Mouse (Mus musculus): Measurements from ENCODE around the gene Abhd12b. TPM values are rescaled to one million over a fixed set of nuclear protein-coding genes. Genes with fewer than 3 reads are reported as not detected.
A peak's percentile ranks its signal among the peaks of the same experiment; 100 is the strongest.
"Not testable (repeated sequence)": the region's sequence is repeated elsewhere in the genome, so short reads cannot be mapped to it uniquely, and the experiment has no call there.

Gene Abhd12b
- polyA plus RNA-seq, 1 experiment from 2014 or later, result 0.15 TPM

GRCm38 (mm10) chr12:70169969-70170368 is 16.0 kb downstream of the Abhd12b start:
- H3K27me3 ChIP-seq, result no peaks in the 10 kb centered on the region
- ATAC-seq (ENCODE audit: insufficient number of reproducible peaks, low FRiP score, low TSS enrichment, low read depth), result no peak
- WGBS, result 74% methylated on average over 1 of the region's 1 CpGs
- no peak overlapping the region for H3K4me3 ChIP-seq
- H3K4me2 ChIP-seq, result no peak overlapping the region
- no peak overlapping the region for H3K27ac ChIP-seq
- no peaks in the 10 kb centered on the region for H3K36me3 ChIP-seq
- H3K9ac ChIP-seq, result no peak overlapping the region
- no peaks in the 10 kb centered on the region for H3K4me1 ChIP-seq
- no peaks in the 10 kb centered on the region for H3K9me3 ChIP-seq

DNA sequence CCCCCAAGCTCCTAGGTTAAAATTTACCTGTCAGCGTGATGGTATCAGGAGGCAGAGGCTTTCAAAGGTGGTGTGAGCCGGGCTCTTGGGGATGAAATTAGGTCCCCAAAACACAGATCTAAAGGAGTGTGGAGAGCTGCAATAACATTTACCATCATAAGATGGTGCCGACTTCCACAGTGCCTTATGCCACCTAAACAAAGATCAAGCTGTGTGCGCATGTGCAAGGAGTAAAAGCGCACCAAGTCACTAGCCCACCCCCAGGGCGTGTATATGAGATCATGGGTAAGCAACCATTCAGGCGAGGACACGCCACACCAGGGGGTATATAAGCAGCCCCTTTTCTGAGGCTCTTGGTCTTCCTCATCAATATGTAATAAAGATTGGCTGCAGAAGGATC is 29.6 kb downstream of the Abhd12b start:
- not testable (repeated sequence) for H3K4me2 ChIP-seq; H3K4me3 ChIP-seq; H3K27me3 ChIP-seq; H3K9me3 ChIP-seq; H3K9ac ChIP-seq; H3K27ac ChIP-seq; ATAC-seq (ENCODE audit: insufficient number of reproducible peaks, low FRiP score, low TSS enrichment, low read depth); H3K4me1 ChIP-seq; H3K36me3 ChIP-seq
- 92% methylated on average over 8 of the region's 8 CpGs for WGBS

DNA sequence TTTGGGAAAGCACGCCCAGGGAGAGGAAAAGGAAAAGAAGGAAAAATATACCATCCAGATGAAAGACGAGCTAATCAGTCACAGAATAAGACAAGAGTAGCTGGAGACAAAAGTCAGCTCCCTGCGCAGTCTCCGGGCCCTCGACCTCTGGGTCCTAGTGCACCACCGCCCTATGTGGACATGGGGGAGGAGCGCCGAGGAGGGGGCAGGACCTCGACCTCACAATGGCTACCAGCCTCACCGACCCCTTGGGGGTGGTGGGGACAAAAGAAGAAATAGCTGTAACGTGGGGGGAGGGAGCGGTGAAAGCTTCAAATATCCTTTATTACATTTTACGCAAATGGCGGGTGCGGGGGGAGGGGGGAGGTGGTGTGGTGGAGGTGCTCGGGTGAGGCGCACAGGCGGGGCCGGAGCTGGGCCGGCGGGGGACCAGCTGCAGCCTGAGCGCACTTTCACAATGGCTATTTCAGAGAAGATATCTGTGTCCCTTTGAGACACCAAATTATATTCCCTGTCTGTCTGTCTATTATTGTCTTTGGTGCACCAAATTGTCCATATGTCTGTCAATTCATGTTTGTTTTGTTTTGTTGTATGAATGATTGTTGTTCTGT is 30.3 kb downstream of the Abhd12b start:
- no peak for ATAC-seq (ENCODE audit: insufficient number of reproducible peaks, low FRiP score, low TSS enrichment, low read depth)
- 90% methylated on average over 22 of the region's 22 CpGs for WGBS

GRCm38 (mm10) chr12:70192267-70192727 is 38.4 kb downstream of the Abhd12b start:
- Histone ChIP-seq H3K27ac (no peak overlapping the region), H3K4me2 (peak overlapping the region; percentile 42), H3K9me3 (no peaks in the 10 kb centered on the region), H3K36me3 (no peaks in the 10 kb centered on the region), H3K4me1 (peaks cover 8% of the 10 kb centered on the region), H3K9ac (peak overlapping the region; percentile 31; the same call in 1 of the 2 replicates), H3K27me3 (no peaks in the 10 kb centered on the region), H3K4me3 (peak overlapping the region; percentile 37)
- WGBS, result 14% methylated on average over 19 of the region's 19 CpGs
- no peak for ATAC-seq (ENCODE audit: insufficient number of reproducible peaks, low FRiP score, low TSS enrichment, low read depth)

More for the DNA sequence above, 30.3 kb downstream of the Abhd12b start:
- Histone ChIP-seq H3K9me3 (no peaks in the 10 kb centered on the region; the same call in 1 of the 2 replicates), H3K27ac (no peak overlapping the region), H3K9ac (no peak overlapping the region), H3K4me3 (no peak overlapping the region), H3K27me3 (no peaks in the 10 kb centered on the region), H3K4me2 (no peak overlapping the region), H3K4me1 (no peaks in the 10 kb centered on the region), H3K36me3 (no peaks in the 10 kb centered on the region)

- ATAC-seq (ENCODE audit: insufficient number of reproducible peaks, low FRiP score, low TSS enrichment, low read depth), result no peak
- Histone ChIP-seq H3K4me1 (peaks cover 8% of the 10 kb centered on the region), H3K4me3 (no peak overlapping the region), H3K9ac (no peak overlapping the region), H3K4me2 (no peak overlapping the region), H3K27me3 (no peaks in the 10 kb centered on the region), H3K9me3 (no peaks in the 10 kb centered on the region), H3K27ac (no peak overlapping the region), H3K36me3 (no peaks in the 10 kb centered on the region)
- WGBS, result 93% methylated on average over 6 of the region's 6 CpGs
Measured at GRCm38 (mm10) chr12:70195426-70195825, 41.5 kb downstream of the Abhd12b start.

- no peaks in the 10 kb centered on the region for H3K36me3 ChIP-seq
- H3K9me3 ChIP-seq, result no peaks in the 10 kb centered on the region
- H3K4me1 ChIP-seq, result peaks cover 8% of the 10 kb centered on the region
- 86% methylated on average over 5 of the region's 5 CpGs for WGBS
- ATAC-seq (ENCODE audit: insufficient number of reproducible peaks, low FRiP score, low TSS enrichment, low read depth), result no peak
- H3K27me3 ChIP-seq, result no peaks in the 10 kb centered on the region
- H3K4me3 ChIP-seq, result no peak overlapping the region
- H3K9ac ChIP-seq, result no peak overlapping the region
- H3K27ac ChIP-seq, result no peak overlapping the region
- no peak overlapping the region for H3K4me2 ChIP-seq
Measured at GRCm38 (mm10) chr12:70196341-70196740, 42.4 kb downstream of the Abhd12b start.

GRCm38 (mm10) chr12:70201926-70202529 is 48.1 kb downstream of the Abhd12b start:
- 74% methylated on average over 5 of the region's 5 CpGs for WGBS
- H3K27me3 ChIP-seq, result no peaks in the 10 kb centered on the region
- no peaks in the 10 kb centered on the region for H3K36me3 ChIP-seq
- no peak for ATAC-seq (ENCODE audit: insufficient number of reproducible peaks, low FRiP score, low TSS enrichment, low read depth)
- H3K9me3 ChIP-seq, result no peaks in the 10 kb centered on the region
- H3K9ac ChIP-seq, result no peak overlapping the region
- no peak overlapping the region for H3K4me3 ChIP-seq
- H3K4me2 ChIP-seq, result no peak overlapping the region
- H3K27ac ChIP-seq, result no peak overlapping the region
- no peaks in the 10 kb centered on the region for H3K4me1 ChIP-seq

- Histone ChIP-seq H3K4me2 (no peak overlapping the region), H3K9ac (no peak overlapping the region), H3K4me1 (no peaks in the 10 kb centered on the region), H3K27ac (no peak overlapping the region), H3K36me3 (no peaks in the 10 kb centered on the region), H3K9me3 (no peaks in the 10 kb centered on the region), H3K4me3 (no peak overlapping the region), H3K27me3 (no peaks in the 10 kb centered on the region)
- ATAC-seq (ENCODE audit: insufficient number of reproducible peaks, low FRiP score, low TSS enrichment, low read depth), result no peak
- 78% methylated on average over 8 of the region's 8 CpGs for WGBS
Measured at GRCm38 (mm10) chr12:70204433-70204832, 50.5 kb downstream of the Abhd12b start.

- Histone ChIP-seq H3K4me2 (no peak overlapping the region), H3K4me1 (no peaks in the 10 kb centered on the region), H3K36me3 (no peaks in the 10 kb centered on the region), H3K27ac (no peak overlapping the region), H3K4me3 (no peak overlapping the region), H3K9ac (no peak overlapping the region), H3K9me3 (no peaks in the 10 kb centered on the region), H3K27me3 (no peaks in the 10 kb centered on the region)
- ATAC-seq (ENCODE audit: insufficient number of reproducible peaks, low FRiP score, low TSS enrichment, low read depth), result no peak
- WGBS, result 63% methylated on average over 5 of the region's 5 CpGs
Measured at GRCm38 (mm10) chr12:70208214-70208613, 54.3 kb downstream of the Abhd12b start.

GRCm38 (mm10) chr12:70212501-70212900 is 58.6 kb downstream of the Abhd12b start:
- no peak for ATAC-seq (ENCODE audit: insufficient number of reproducible peaks, low FRiP score, low TSS enrichment, low read depth)
- Histone ChIP-seq H3K36me3 (no peaks in the 10 kb centered on the region), H3K9me3 (no peaks in the 10 kb centered on the region), H3K4me1 (no peaks in the 10 kb centered on the region), H3K4me2 (no peak overlapping the region), H3K27ac (no peak overlapping the region), H3K4me3 (no peak overlapping the region), H3K27me3 (no peaks in the 10 kb centered on the region), H3K9ac (no peak overlapping the region)
- WGBS, result 64% methylated on average over 4 of the region's 4 CpGs

GRCm38 (mm10) chr12:70213601-70214000 is 59.7 kb downstream of the Abhd12b start:
- 78% methylated on average over 6 of the region's 6 CpGs for WGBS

GRCm38 (mm10) chr12:70214281-70214680 is 60.3 kb downstream of the Abhd12b start:
- ATAC-seq (ENCODE audit: insufficient number of reproducible peaks, low FRiP score, low TSS enrichment, low read depth), result no peak
- Histone ChIP-seq H3K27me3 (no peaks in the 10 kb centered on the region), H3K4me3 (no peak overlapping the region), H3K36me3 (no peaks in the 10 kb centered on the region), H3K9me3 (no peaks in the 10 kb centered on the region), H3K9ac (no peak overlapping the region), H3K4me1 (no peaks in the 10 kb centered on the region), H3K4me2 (no peak overlapping the region), H3K27ac (no peak overlapping the region)
- WGBS, result 76% methylated on average over 8 of the region's 8 CpGs

More at GRCm38 (mm10) chr12:70213601-70214000, 59.7 kb downstream of the Abhd12b start:
- Histone ChIP-seq H3K9ac (no peak overlapping the region), H3K27ac (no peak overlapping the region), H3K27me3 (no peaks in the 10 kb centered on the region), H3K36me3 (no peaks in the 10 kb centered on the region), H3K4me3 (no peak overlapping the region), H3K4me1 (no peaks in the 10 kb centered on the region), H3K4me2 (no peak overlapping the region), H3K9me3 (no peaks in the 10 kb centered on the region)
- no peak for ATAC-seq (ENCODE audit: insufficient number of reproducible peaks, low FRiP score, low TSS enrichment, low read depth)
